Mouse (Mus musculus): ENCODE data around the gene Ago1.

DNA sequence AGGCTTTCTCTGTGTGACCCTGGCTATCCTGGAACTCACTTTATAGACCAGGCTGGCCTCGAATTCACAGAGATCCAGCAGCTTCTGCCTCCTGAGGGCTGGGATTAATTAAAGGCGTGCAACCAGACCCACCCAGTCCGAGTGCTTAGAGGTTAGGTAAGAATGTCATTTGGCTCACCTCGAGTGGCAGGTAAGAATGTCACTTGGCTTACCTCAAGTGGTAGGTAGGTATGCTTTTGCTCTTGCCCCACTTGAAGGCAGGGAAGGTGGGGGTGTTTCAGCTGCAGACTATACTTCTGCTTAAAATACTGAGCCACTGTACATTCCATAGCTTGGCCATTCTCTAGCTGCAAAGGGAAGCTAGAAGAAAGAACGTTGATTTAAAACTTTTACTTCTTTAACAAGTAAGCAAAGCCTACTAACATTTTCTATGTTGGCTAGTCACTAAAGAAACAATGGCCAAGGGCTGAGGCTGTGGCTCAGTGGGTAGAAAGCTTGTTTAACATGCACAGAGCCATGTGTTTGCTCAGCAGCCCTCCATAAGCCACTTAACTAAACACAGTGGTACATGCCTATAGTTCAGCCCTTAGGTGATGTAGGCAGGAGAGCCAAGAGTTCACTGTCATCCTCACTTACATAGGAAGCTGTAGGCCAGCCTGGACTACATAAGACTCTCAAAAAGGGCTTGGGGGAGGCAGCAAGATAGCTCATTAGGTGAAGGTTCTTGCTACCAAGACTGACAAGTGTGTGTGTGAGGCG is 44.1 kb upstream of the Ago1 start:
- TF ChIP-seq MAX (IDR thresholded peaks at IDR 0.05; ENCODE audit: low read length) (no peak), POLR2A (IDR thresholded peaks at IDR 0.05; ENCODE audit: control insufficient read depth in 1 of 2, insufficient read depth in 1 of 2, low read depth in 1 of 2, low read length in 2 of 2, poor library complexity in 1 of 2) (no peak), ZMIZ1 (IDR thresholded peaks at IDR 0.05; ENCODE audit: low read depth, low read length) (no peak)
